Mouse (Mus musculus) stomach, embryonic 16.5 days (tissue): ENCODE results near the gene Ngp. TPM values are rescaled to one million over a fixed set of nuclear protein-coding genes. Genes with fewer than 3 reads are reported as not detected.
"Not testable (repeated sequence)": the region's sequence is repeated elsewhere in the genome, so short reads cannot be mapped to it uniquely, and the experiment has no call there.

Source experiments
- ATAC-seq: fragments of 200-750 bp; cut with Nextera tagmentation; 2 replicates; pipeline ENCODE4 v1.8.0; 2017; ENCODE audit warnings: moderate number of reproducible peaks, moderate TSS enrichment; ENCODE audit not compliant: insufficient read depth, low FRiP score
- H3K27ac ChIP-seq: fragments of 300-500 bp; sonication (generic); 2 replicates; pipeline ENCODE4 v1.5.1; 2014; ENCODE audit warnings: low read length
- H3K27me3 ChIP-seq: fragments of 300-500 bp; sonication (generic); 2 replicates; pipeline ENCODE4 v1.6.1; 2014; ENCODE audit warnings: low read length, control low read depth, mixed read lengths; ENCODE audit not compliant: control insufficient read depth, insufficient read depth
- H3K36me3 ChIP-seq: fragments of 300-500 bp; sonication (generic); 2 replicates; pipeline ENCODE4 v1.6.1; 2014; ENCODE audit warnings: low read length; ENCODE audit not compliant: control insufficient read depth, insufficient read depth
- H3K4me1 ChIP-seq: fragments of 300-500 bp; sonication (generic); 2 replicates; pipeline ENCODE4 v1.6.1; 2014; ENCODE audit warnings: low read length, control low read depth, mixed read lengths; ENCODE audit not compliant: control insufficient read depth, insufficient read depth
- H3K4me2 ChIP-seq: fragments of 300-500 bp; sonication (generic); 2 replicates; pipeline ENCODE4 v1.6.1; 2014; ENCODE audit warnings: low read depth, low read length, mixed read lengths
- H3K4me3 ChIP-seq: fragments of 300-500 bp; sonication (generic); replicated peaks from 2 replicates; pipeline ENCODE4 v1.5.1; 2014; ENCODE audit warnings: mild to moderate bottlenecking, low read length
- H3K9ac ChIP-seq: fragments of 300-500 bp; sonication (generic); 2 replicates; pipeline ENCODE4 v1.6.1; 2014; ENCODE audit warnings: low read length
- H3K9me3 ChIP-seq: fragments of 300-500 bp; sonication (generic); replicated peaks from 2 replicates; pipeline ENCODE4 v1.6.1; 2016; ENCODE audit warnings: low read length, control low read depth; ENCODE audit not compliant: control insufficient read depth
- WGBS: fragments of 180-500 bp; shearing (Covaris S2); extraction: QIAGEN DNeasy Blood & Tissue Kit; methylation state at CpG from one replicate; pipeline ENCODE4 v1.1.7; 2014; 5-methylcytosine and 5-hydroxymethylcytosine counted together
- polyA plus RNA-seq: library from polyadenylated mRNA; unstranded; fragments of >200 nt; fragmentation: Nextera tagmentation; extraction: Ambion mirVana; gene quantifications from 2 replicates; pipeline ENCODE4 v1.2.1, GENCODE M21; 2015

Gene Ngp
- polyA plus RNA-seq, 1 experiment from 2014 or later, result 66.0 TPM

GRCm38 (mm10) chr9:110388011-110388410, 31.5 kb upstream of the Ngp start:
- no peak overlapping the region for H3K27ac ChIP-seq
- no peak overlapping the region for H3K4me2 ChIP-seq
- no peaks in the 10 kb centered on the region for H3K27me3 ChIP-seq
- H3K36me3 ChIP-seq, result peaks cover 29% of the 10 kb centered on the region
- WGBS, result 94% methylated on average over 7 of the region's 7 CpGs
- no peak overlapping the region for H3K9ac ChIP-seq
- no peaks in the 10 kb centered on the region for H3K4me1 ChIP-seq
- no peak overlapping the region for H3K4me3 ChIP-seq
- ATAC-seq, result no peak
- H3K9me3 ChIP-seq, result no peaks in the 10 kb centered on the region

- H3K9me3 ChIP-seq, result no peaks in the 10 kb centered on the region
- WGBS, result 95% methylated on average over 3 of the region's 3 CpGs
- no peak overlapping the region for H3K27ac ChIP-seq
- H3K4me2 ChIP-seq, result no peak overlapping the region
- no peaks in the 10 kb centered on the region for H3K27me3 ChIP-seq
- no peak for ATAC-seq
- peaks cover 26% of the 10 kb centered on the region for H3K36me3 ChIP-seq
- H3K4me3 ChIP-seq, result no peak overlapping the region
- H3K4me1 ChIP-seq, result no peaks in the 10 kb centered on the region
- H3K9ac ChIP-seq, result no peak overlapping the region
Measured at GRCm38 (mm10) chr9:110390843-110391242, 28.7 kb upstream of the Ngp start.

GRCm38 (mm10) chr9:110393295-110393694, 26.3 kb upstream of the Ngp start:
- H3K4me3 ChIP-seq, result no peak overlapping the region
- no peak overlapping the region for H3K27ac ChIP-seq
- ATAC-seq, result no peak
- no peak overlapping the region for H3K4me2 ChIP-seq
- H3K36me3 ChIP-seq, result peaks cover 21% of the 10 kb centered on the region
- H3K9me3 ChIP-seq, result no peaks in the 10 kb centered on the region
- no peaks in the 10 kb centered on the region for H3K4me1 ChIP-seq
- no peaks in the 10 kb centered on the region for H3K27me3 ChIP-seq
- WGBS, result 86% methylated on average over 4 of the region's 4 CpGs
- no peak overlapping the region for H3K9ac ChIP-seq

- peaks cover 2% of the 10 kb centered on the region; the same call in 1 of the 2 replicates for H3K36me3 ChIP-seq
- no peaks in the 10 kb centered on the region for H3K27me3 ChIP-seq
- no peak overlapping the region for H3K4me3 ChIP-seq
- peaks cover 8% of the 10 kb centered on the region; the same call in 1 of the 2 replicates for H3K4me1 ChIP-seq
- H3K9me3 ChIP-seq, result no peaks in the 10 kb centered on the region
- peak overlapping the region; percentile 27; the same call in 1 of the 2 replicates for H3K27ac ChIP-seq
- H3K9ac ChIP-seq, result no peak overlapping the region
- ATAC-seq, result peak; percentile 42; the same call in 1 of the 2 replicates
- WGBS, result 62% methylated on average over 5 of the region's 5 CpGs
- H3K4me2 ChIP-seq, result no peak overlapping the region
Measured at GRCm38 (mm10) chr9:110400650-110401049, 18.9 kb upstream of the Ngp start.

- Histone ChIP-seq H3K4me2 (no peak overlapping the region), H3K4me3 (no peak overlapping the region), H3K27ac (no peak overlapping the region), H3K9ac (no peak overlapping the region), H3K4me1 (peaks cover 16% of the 10 kb centered on the region), H3K36me3 (no peaks in the 10 kb centered on the region; the same call in 1 of the 2 replicates), H3K27me3 (no peaks in the 10 kb centered on the region), H3K9me3 (no peaks in the 10 kb centered on the region)
- ATAC-seq, result no peak
- WGBS, result 98% methylated on average over 2 of the region's 2 CpGs
Measured at GRCm38 (mm10) chr9:110402731-110403130, 16.8 kb upstream of the Ngp start.

- H3K4me1 ChIP-seq, result peaks cover 16% of the 10 kb centered on the region
- H3K27ac ChIP-seq, H3K4me2 ChIP-seq, H3K9me3 ChIP-seq, ATAC-seq, H3K9ac ChIP-seq, H3K27me3 ChIP-seq, H3K36me3 ChIP-seq, H3K4me3 ChIP-seq: not testable (repeated sequence)
- WGBS, result 86% methylated on average over 4 of the region's 4 CpGs
Measured at GRCm38 (mm10) chr9:110403240-110403639, 16.3 kb upstream of the Ngp start.

GRCm38 (mm10) chr9:110407311-110408098, 12.0 kb upstream of the Ngp start:
- Histone ChIP-seq H3K4me2 (peak overlapping the region; percentile 98), H3K9me3 (no peaks in the 10 kb centered on the region), H3K9ac (peak overlapping the region; percentile 98), H3K27ac (peak overlapping the region; percentile 89), H3K27me3 (no peaks in the 10 kb centered on the region), H3K4me1 (peaks cover 8% of the 10 kb centered on the region), H3K4me3 (peak overlapping the region; percentile 93), H3K36me3 (no peaks in the 10 kb centered on the region)
- peak; percentile 65 for ATAC-seq
- WGBS, result under 1% methylated on average over 41 of the region's 41 CpGs

GRCm38 (mm10) chr9:110408099-110408773, 11.3 kb upstream of the Ngp start, which contains the start of gene Ptpn23:
TSS of gene Ptpn23 (minus strand) at chr9:110408213.
- peak within 1 kb of the TSS; percentile 93 for H3K4me3 ChIP-seq
- no peaks in the 10 kb centered on the region for H3K36me3 ChIP-seq
- H3K9ac ChIP-seq, result peak within 1 kb of the TSS; percentile 98
- H3K9me3 ChIP-seq, result no peaks in the 10 kb centered on the region
- peak; percentile 97 for ATAC-seq
- under 1% methylated on average over 39 of the region's 39 CpGs for WGBS
- peak within 1 kb of the TSS; percentile 89 for H3K27ac ChIP-seq
- peaks cover 8% of the 10 kb centered on the region for H3K4me1 ChIP-seq
- H3K27me3 ChIP-seq, result no peaks in the 10 kb centered on the region
- H3K4me2 ChIP-seq, result peak within 1 kb of the TSS; percentile 98
